Mouse (Mus musculus): ENCODE results near the gene Spata21. TPM values are rescaled to one million over a fixed set of nuclear protein-coding genes. Genes with fewer than 3 reads are reported as not detected.

Spata21 gene
- polyA plus RNA-seq, 1 experiment, result not detected

GRCm38 (mm10) chr4:141096710-141097109, 8.6 kb downstream of the Spata21 start:
- TF ChIP-seq POLR2A (IDR thresholded peaks at IDR 0.05; ENCODE audit: borderline replicate concordance, low read depth, low read length) (no peak), CTCF (IDR thresholded peaks at IDR 0.05; ENCODE audit: low read depth, low read length) (no peak)
- Histone ChIP-seq H3K4me1 (ENCODE audit: control insufficient read depth, insufficient read depth, low read length) (peaks cover 5% of the 10 kb centered on the region), H3K27ac (ENCODE audit: insufficient read depth, low read depth, low read length) (no peak overlapping the region)

GRCm38 (mm10) chr4:141098935-141099334, 10.8 kb downstream of the Spata21 start:
- Histone ChIP-seq H3K4me3 (ENCODE audit: insufficient read depth, low read length) (no peak overlapping the region), H3K4me1 (ENCODE audit: control insufficient read depth, insufficient read depth, low read length) (peaks cover 5% of the 10 kb centered on the region), H3K27ac (ENCODE audit: insufficient read depth, low read depth, low read length) (no peak overlapping the region)
- no peak for TF ChIP-seq POLR2A (IDR thresholded peaks at IDR 0.05; ENCODE audit: borderline replicate concordance, low read depth, low read length)
- TF ChIP-seq CTCF (IDR thresholded peaks at IDR 0.05; ENCODE audit: low read depth, low read length), result no peak

More at GRCm38 (mm10) chr4:141096710-141097109, 8.6 kb downstream of the Spata21 start:
- no peak overlapping the region for H3K4me3 ChIP-seq (ENCODE audit: insufficient read depth, low read length)

- no peak overlapping the region for H3K27ac ChIP-seq (ENCODE audit: insufficient read depth, low read depth, low read length)
- TF ChIP-seq POLR2A (IDR thresholded peaks at IDR 0.05; ENCODE audit: borderline replicate concordance, low read depth, low read length), result no peak
- TF ChIP-seq CTCF (IDR thresholded peaks at IDR 0.05; ENCODE audit: low read depth, low read length), result no peak
- H3K4me3 ChIP-seq (ENCODE audit: insufficient read depth, low read length), result no peak overlapping the region
- peaks cover 5% of the 10 kb centered on the region for H3K4me1 ChIP-seq (ENCODE audit: control insufficient read depth, insufficient read depth, low read length)
Observed at GRCm38 (mm10) chr4:141099956-141100355, 11.8 kb downstream of the Spata21 start.

- Histone ChIP-seq H3K4me1 (ENCODE audit: control insufficient read depth, insufficient read depth, low read length) (peaks cover 13% of the 10 kb centered on the region), H3K27ac (ENCODE audit: insufficient read depth, low read depth, low read length) (no peak overlapping the region), H3K4me3 (ENCODE audit: insufficient read depth, low read length) (no peak overlapping the region)
- TF ChIP-seq POLR2A (IDR thresholded peaks at IDR 0.05; ENCODE audit: borderline replicate concordance, low read depth, low read length), result no peak
- TF ChIP-seq CTCF (IDR thresholded peaks at IDR 0.05; ENCODE audit: low read depth, low read length), result no peak
Observed at GRCm38 (mm10) chr4:141101291-141101690, 13.2 kb downstream of the Spata21 start.

GRCm38 (mm10) chr4:141101855-141102254, 13.7 kb downstream of the Spata21 start:
- no peak overlapping the region for H3K4me3 ChIP-seq (ENCODE audit: insufficient read depth, low read length)
- TF ChIP-seq CTCF (IDR thresholded peaks at IDR 0.05; ENCODE audit: low read depth, low read length) (peak; percentile 28; the same call in 1 of the 2 replicates), POLR2A (IDR thresholded peaks at IDR 0.05; ENCODE audit: borderline replicate concordance, low read depth, low read length) (no peak)
- peaks cover 13% of the 10 kb centered on the region for H3K4me1 ChIP-seq (ENCODE audit: control insufficient read depth, insufficient read depth, low read length)
- H3K27ac ChIP-seq (ENCODE audit: insufficient read depth, low read depth, low read length), result no peak overlapping the region

- Histone ChIP-seq H3K4me3 (ENCODE audit: insufficient read depth, low read length) (no peak overlapping the region), H3K27ac (ENCODE audit: insufficient read depth, low read depth, low read length) (no peak overlapping the region), H3K4me1 (ENCODE audit: control insufficient read depth, insufficient read depth, low read length) (peaks cover 8% of the 10 kb centered on the region)
- TF ChIP-seq POLR2A (IDR thresholded peaks at IDR 0.05; ENCODE audit: borderline replicate concordance, low read depth, low read length) (no peak), CTCF (IDR thresholded peaks at IDR 0.05; ENCODE audit: low read depth, low read length) (no peak)
Observed at GRCm38 (mm10) chr4:141106526-141107183, 18.5 kb downstream of the Spata21 start.

GRCm38 (mm10) chr4:141108196-141108732, 20.1 kb downstream of the Spata21 start:
- H3K4me3 ChIP-seq (ENCODE audit: insufficient read depth, low read length), result no peak overlapping the region
- peaks cover 8% of the 10 kb centered on the region for H3K4me1 ChIP-seq (ENCODE audit: control insufficient read depth, insufficient read depth, low read length)
- no peak for TF ChIP-seq CTCF (IDR thresholded peaks at IDR 0.05; ENCODE audit: low read depth, low read length)
- no peak for TF ChIP-seq POLR2A (IDR thresholded peaks at IDR 0.05; ENCODE audit: borderline replicate concordance, low read depth, low read length)
- no peak overlapping the region for H3K27ac ChIP-seq (ENCODE audit: insufficient read depth, low read depth, low read length)

- Histone ChIP-seq H3K27ac (ENCODE audit: insufficient read depth, low read depth, low read length) (no peak overlapping the region), H3K4me3 (ENCODE audit: insufficient read depth, low read length) (no peak overlapping the region), H3K4me1 (ENCODE audit: control insufficient read depth, insufficient read depth, low read length) (no peaks in the 10 kb centered on the region)
- TF ChIP-seq CTCF (IDR thresholded peaks at IDR 0.05; ENCODE audit: low read depth, low read length) (no peak), POLR2A (IDR thresholded peaks at IDR 0.05; ENCODE audit: borderline replicate concordance, low read depth, low read length) (no peak)
Observed at GRCm38 (mm10) chr4:141113831-141114230, 25.7 kb downstream of the Spata21 start.

- Histone ChIP-seq H3K4me3 (ENCODE audit: insufficient read depth, low read length) (no peak overlapping the region), H3K27ac (ENCODE audit: insufficient read depth, low read depth, low read length) (no peak overlapping the region), H3K4me1 (ENCODE audit: control insufficient read depth, insufficient read depth, low read length) (no peaks in the 10 kb centered on the region)
- TF ChIP-seq POLR2A (IDR thresholded peaks at IDR 0.05; ENCODE audit: borderline replicate concordance, low read depth, low read length) (no peak), CTCF (IDR thresholded peaks at IDR 0.05; ENCODE audit: low read depth, low read length) (no peak)
Observed at GRCm38 (mm10) chr4:141114521-141114981, 26.4 kb downstream of the Spata21 start.

- TF ChIP-seq CTCF (IDR thresholded peaks at IDR 0.05; ENCODE audit: low read depth, low read length) (no peak), POLR2A (IDR thresholded peaks at IDR 0.05; ENCODE audit: borderline replicate concordance, low read depth, low read length) (no peak)
- no peak overlapping the region for H3K27ac ChIP-seq (ENCODE audit: insufficient read depth, low read depth, low read length)
- H3K4me1 ChIP-seq (ENCODE audit: control insufficient read depth, insufficient read depth, low read length), result no peaks in the 10 kb centered on the region
- H3K4me3 ChIP-seq (ENCODE audit: insufficient read depth, low read length), result no peak overlapping the region
Observed at GRCm38 (mm10) chr4:141115398-141115797, 27.3 kb downstream of the Spata21 start.

Data from bone marrow macrophage, adult 2 months (primary cell).